Mouse (Mus musculus): Measurements from ENCODE around the gene Ppp1r8.

DNA sequence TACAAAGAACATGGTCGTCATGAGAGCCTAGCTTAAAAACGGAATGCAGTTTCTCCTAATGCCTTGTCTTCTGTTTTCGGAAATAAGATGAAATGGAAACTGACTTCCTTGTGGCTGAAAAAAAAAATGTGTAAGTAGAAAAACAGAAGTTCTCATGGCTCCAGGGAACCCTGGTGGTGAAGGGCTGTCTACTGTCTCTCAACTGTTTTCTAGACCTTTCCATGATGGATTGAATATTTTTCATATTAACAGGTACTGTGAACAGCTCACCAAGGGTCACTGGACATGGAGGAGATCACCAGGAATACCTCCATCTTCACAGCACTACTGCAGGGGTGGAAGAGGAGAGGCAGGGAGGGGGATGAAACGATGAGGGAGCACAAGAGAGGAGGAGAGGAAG lies 44.9 kb downstream of the Ppp1r8 start:
- TF ChIP-seq EP300 (IDR thresholded peaks at IDR 0.05) (no peak), CTCF (IDR thresholded peaks at IDR 0.05) (no peak)

All from lung, postnatal 0 days (tissue).